Mouse (Mus musculus) stomach, embryonic 15.5 days (tissue): ENCODE data around the gene Madcam1. TPM values are rescaled to one million over a fixed set of nuclear protein-coding genes. Genes with fewer than 3 reads are reported as not detected.

ENCODE experiments used
- ATAC-seq: fragments of 200-750 bp; cut with Nextera tagmentation; 2 replicates; pipeline ENCODE4 v1.8.0; 2017; ENCODE audit warnings: low read depth, moderate number of reproducible peaks, moderate TSS enrichment; ENCODE audit not compliant: insufficient read depth, low FRiP score
- H3K27ac ChIP-seq: fragments of 300-500 bp; sonication (generic); 2 replicates; pipeline ENCODE4 v1.5.1; 2015; ENCODE audit warnings: mild to moderate bottlenecking, inconsistent platforms
- H3K27me3 ChIP-seq: fragments of 300-500 bp; sonication (generic); replicated peaks from 2 replicates; pipeline ENCODE4 v1.6.1; 2015; ENCODE audit warnings: inconsistent platforms
- H3K36me3 ChIP-seq: fragments of 300-500 bp; sonication (generic); 2 replicates; pipeline ENCODE4 v1.6.1; 2015; ENCODE audit warnings: inconsistent platforms
- H3K4me1 ChIP-seq: fragments of 300-500 bp; sonication (generic); 2 replicates; pipeline ENCODE4 v1.6.1; 2015; ENCODE audit warnings: inconsistent platforms
- H3K4me2 ChIP-seq: fragments of 300-500 bp; sonication (generic); 2 replicates; pipeline ENCODE4 v1.6.1; 2015; ENCODE audit warnings: mild to moderate bottlenecking, inconsistent platforms
- H3K4me3 ChIP-seq: fragments of 300-500 bp; sonication (generic); replicated peaks from 2 replicates; pipeline ENCODE4 v1.5.1; 2015; ENCODE audit warnings: inconsistent platforms
- H3K9ac ChIP-seq: fragments of 300-500 bp; sonication (generic); 2 replicates; pipeline ENCODE4 v1.6.1; 2015; ENCODE audit warnings: inconsistent platforms
- H3K9me3 ChIP-seq: fragments of 300-500 bp; sonication (generic); 2 replicates; pipeline ENCODE4 v1.6.1; 2016; ENCODE audit warnings: inconsistent platforms
- WGBS: fragments of 180-500 bp; shearing (Covaris S2); methylation state at CpG from one replicate; pipeline ENCODE4 v1.1.7; 2015; 5-methylcytosine and 5-hydroxymethylcytosine counted together
- polyA plus RNA-seq: library from polyadenylated mRNA; unstranded; fragments of >200 nt; fragmentation: Nextera tagmentation; extraction: Ambion mirVana; gene quantifications from 2 replicates; pipeline ENCODE4 v1.2.1, GENCODE M21; 2015

Gene Madcam1
- polyA plus RNA-seq, 1 experiment from 2014 or later, result 41.1 TPM

GRCm38 (mm10) chr10:79638486-79639204 lies 25.7 kb upstream of the Madcam1 start:
- ATAC-seq, result peak; percentile 20; the same call in 1 of the 2 replicates
- peaks cover 26% of the 10 kb centered on the region; the same call in 1 of the 2 replicates for H3K27me3 ChIP-seq
- 10% methylated on average over 23 of the region's 23 CpGs for WGBS
- no peaks in the 10 kb centered on the region for H3K9me3 ChIP-seq
- H3K36me3 ChIP-seq, result no peaks in the 10 kb centered on the region
- peak overlapping the region; percentile 67 for H3K4me3 ChIP-seq
- H3K4me2 ChIP-seq, result peak overlapping the region; percentile 92
- H3K9ac ChIP-seq, result no peak overlapping the region
- no peak overlapping the region for H3K27ac ChIP-seq
- H3K4me1 ChIP-seq, result peaks cover 11% of the 10 kb centered on the region

GRCm38 (mm10) chr10:79645711-79646110 lies 18.6 kb upstream of the Madcam1 start, which contains the start of gene Odf3l2:
TSS of gene Odf3l2 (minus strand) at chr10:79645738.
- Histone ChIP-seq H3K36me3 (no peaks in the 10 kb centered on the region), H3K27me3 (no peaks in the 10 kb centered on the region), H3K9ac (no peak within 1 kb of the TSS), H3K9me3 (no peaks in the 10 kb centered on the region), H3K27ac (no peak within 1 kb of the TSS), H3K4me2 (no peak within 1 kb of the TSS), H3K4me1 (no peaks in the 10 kb centered on the region), H3K4me3 (no peak within 1 kb of the TSS)
- WGBS, result 71% methylated on average over 8 of the region's 8 CpGs
- no peak for ATAC-seq

- Histone ChIP-seq H3K4me2 (no peak overlapping the region), H3K9me3 (no peaks in the 10 kb centered on the region), H3K36me3 (no peaks in the 10 kb centered on the region), H3K4me3 (no peak overlapping the region), H3K4me1 (no peaks in the 10 kb centered on the region), H3K27ac (no peak overlapping the region), H3K27me3 (peaks cover 8% of the 10 kb centered on the region; the same call in 1 of the 2 replicates), H3K9ac (no peak overlapping the region)
- ATAC-seq, result no peak
- WGBS, result 24% methylated on average over 7 of the region's 7 CpGs
Measured at GRCm38 (mm10) chr10:79649070-79649751, 15.1 kb upstream of the Madcam1 start.

- Histone ChIP-seq H3K4me1 (no peaks in the 10 kb centered on the region), H3K4me3 (no peak overlapping the region), H3K27ac (no peak overlapping the region), H3K9me3 (no peaks in the 10 kb centered on the region), H3K4me2 (no peak overlapping the region), H3K9ac (no peak overlapping the region), H3K36me3 (no peaks in the 10 kb centered on the region), H3K27me3 (peaks cover 8% of the 10 kb centered on the region; the same call in 1 of the 2 replicates)
- ATAC-seq, result no peak
- WGBS, result 83% methylated on average over 7 of the region's 7 CpGs
Measured at GRCm38 (mm10) chr10:79652789-79653188, 11.6 kb upstream of the Madcam1 start.

GRCm38 (mm10) chr10:79654946-79655395 lies 9.4 kb upstream of the Madcam1 start:
- Histone ChIP-seq H3K4me1 (no peaks in the 10 kb centered on the region), H3K36me3 (no peaks in the 10 kb centered on the region), H3K27me3 (peaks cover 8% of the 10 kb centered on the region; the same call in 1 of the 2 replicates), H3K4me2 (no peak overlapping the region), H3K9me3 (no peaks in the 10 kb centered on the region), H3K27ac (no peak overlapping the region), H3K4me3 (no peak overlapping the region), H3K9ac (no peak overlapping the region)
- 40% methylated on average over 1 of the region's 1 CpGs for WGBS
- no peak for ATAC-seq

- no peak overlapping the region for H3K4me3 ChIP-seq
- H3K4me1 ChIP-seq, result no peaks in the 10 kb centered on the region
- H3K27ac ChIP-seq, result no peak overlapping the region
- no peak for ATAC-seq
- 20% methylated on average over 4 of the region's 4 CpGs for WGBS
- no peaks in the 10 kb centered on the region for H3K36me3 ChIP-seq
- H3K27me3 ChIP-seq, result no peaks in the 10 kb centered on the region
- H3K4me2 ChIP-seq, result no peak overlapping the region
- no peaks in the 10 kb centered on the region for H3K9me3 ChIP-seq
- no peak overlapping the region for H3K9ac ChIP-seq
Measured at GRCm38 (mm10) chr10:79658829-79659228, 5.5 kb upstream of the Madcam1 start.

- Histone ChIP-seq H3K36me3 (no peaks in the 10 kb centered on the region), H3K4me2 (no peak overlapping the region), H3K27ac (no peak overlapping the region), H3K4me1 (0 out of 2 replicates have a peak, but pooled peaks cover 4% of the 10 kb centered on the region), H3K9me3 (no peaks in the 10 kb centered on the region), H3K9ac (no peak overlapping the region), H3K4me3 (no peak overlapping the region), H3K27me3 (no peaks in the 10 kb centered on the region)
- WGBS, result 83% methylated on average over 2 of the region's 2 CpGs
- ATAC-seq, result no peak
Measured at GRCm38 (mm10) chr10:79660298-79660697, 4.1 kb upstream of the Madcam1 start.

- no peak overlapping the region for H3K27ac ChIP-seq
- H3K4me3 ChIP-seq, result no peak overlapping the region
- ATAC-seq, result no peak
- 39% methylated on average over 3 of the region's 3 CpGs for WGBS
- H3K27me3 ChIP-seq, result no peaks in the 10 kb centered on the region
- H3K9me3 ChIP-seq, result no peaks in the 10 kb centered on the region
- no peaks in the 10 kb centered on the region for H3K36me3 ChIP-seq
- H3K4me1 ChIP-seq, result 0 out of 2 replicates have a peak, but pooled peaks cover 4% of the 10 kb centered on the region
- no peak overlapping the region for H3K9ac ChIP-seq
- H3K4me2 ChIP-seq, result no peak overlapping the region
Measured at GRCm38 (mm10) chr10:79661861-79662260, 2.5 kb upstream of the Madcam1 start.

GRCm38 (mm10) chr10:79665051-79665450 lies 692 bp downstream of the Madcam1 start:
- H3K9me3 ChIP-seq, result no peaks in the 10 kb centered on the region
- WGBS, result 77% methylated on average over 8 of the region's 8 CpGs
- no peak overlapping the region for H3K9ac ChIP-seq
- H3K4me1 ChIP-seq, result peaks cover 5% of the 10 kb centered on the region
- H3K4me2 ChIP-seq, result peak overlapping the region; percentile 8; the same call in 1 of the 2 replicates
- ATAC-seq, result peak; percentile 11; the same call in 1 of the 2 replicates
- peak overlapping the region; percentile 13; the same call in 1 of the 2 replicates for H3K4me3 ChIP-seq
- H3K36me3 ChIP-seq, result no peaks in the 10 kb centered on the region
- H3K27ac ChIP-seq, result no peak overlapping the region
- H3K27me3 ChIP-seq, result no peaks in the 10 kb centered on the region

GRCm38 (mm10) chr10:79666493-79666892 lies 2.1 kb downstream of the Madcam1 start:
- no peaks in the 10 kb centered on the region for H3K9me3 ChIP-seq
- no peaks in the 10 kb centered on the region for H3K27me3 ChIP-seq
- no peaks in the 10 kb centered on the region for H3K36me3 ChIP-seq
- H3K27ac ChIP-seq, result no peak overlapping the region
- no peak for ATAC-seq
- H3K4me2 ChIP-seq, result no peak overlapping the region
- WGBS, result 63% methylated on average over 9 of the region's 9 CpGs
- no peak overlapping the region for H3K4me3 ChIP-seq
- H3K9ac ChIP-seq, result no peak overlapping the region
- peaks cover 11% of the 10 kb centered on the region for H3K4me1 ChIP-seq

- Histone ChIP-seq H3K9me3 (no peaks in the 10 kb centered on the region), H3K27ac (no peak overlapping the region), H3K27me3 (no peaks in the 10 kb centered on the region), H3K4me1 (peaks cover 11% of the 10 kb centered on the region), H3K4me3 (no peak overlapping the region), H3K9ac (no peak overlapping the region), H3K4me2 (no peak overlapping the region), H3K36me3 (no peaks in the 10 kb centered on the region)
- whole genome bisulfite sequencing, result 78% methylated on average over 5 of the region's 5 CpGs
- no peak for ATAC-seq
Measured at GRCm38 (mm10) chr10:79668076-79668475, 3.7 kb downstream of the Madcam1 start.
